Mouse (Mus musculus): ENCODE data around the gene Tmem235. TPM values are rescaled to one million over a fixed set of nuclear protein-coding genes. Genes with fewer than 3 reads are reported as not detected.

Gene Tmem235
- total RNA-seq, 1 experiment from 2014 or later: not detected

Other genes starting within 250 kb of the Tmem235 start
- gene Tnrc6c, start 206.5 kb upstream of the Tmem235 start, total RNA-seq (2017): 60.0 and 60.8 TPM in 2 replicates
- 21.6 and 23.1 TPM in 2 replicates for gene Tmc8, start 78.7 kb upstream of the Tmem235 start, total RNA-seq (2017)
- 73.8 and 95.0 TPM in 2 replicates for gene Tmc6, start 78.6 kb upstream of the Tmem235 start, total RNA-seq (2017)
- gene 6030468B19Rik, start 63.1 kb upstream of the Tmem235 start, total RNA-seq (2017): 0.58 and 0.86 TPM in 2 replicates
- gene Gm20708, start 51.1 kb upstream of the Tmem235 start, total RNA-seq (2017): 3.9 and 8.8 TPM in 2 replicates
- gene Syngr2, start 51.1 kb upstream of the Tmem235 start, total RNA-seq (2017): 80.2 and 108 TPM in 2 replicates
- gene Afmid, start 34.8 kb upstream of the Tmem235 start, total RNA-seq (2017): 10.4 and 11.9 TPM in 2 replicates
- 9.0 and 12.4 TPM in 2 replicates for gene Tk1, start 34.7 kb upstream of the Tmem235 start, total RNA-seq (2017)
- 0.47 and 0.49 TPM in 2 replicates for gene Birc5, start 11.5 kb upstream of the Tmem235 start, total RNA-seq (2017)
- 3.6 and 6.8 TPM in 2 replicates for gene Tha1, start 12.7 kb downstream of the Tmem235 start, total RNA-seq (2017)
- gene Socs3, start 109.3 kb downstream of the Tmem235 start, total RNA-seq (2017): 252 and 268 TPM in 2 replicates
- gene Pgs1, start 125.5 kb downstream of the Tmem235 start, total RNA-seq (2017): 51.2 and 58.3 TPM in 2 replicates

Data from neutrophil, adult 5-6 weeks (primary cell).